Mouse (Mus musculus) CH12.LX (cell line): ENCODE data around the gene Wdfy3.

Experiments
- CTCF ChIP-seq, 2 experiments: IDR thresholded peaks in 1 of 2; conservative IDR thresholded peaks in 1 of 2; 2 replicates each; pipeline ENCODE4 v1.5.1; 2011 to 2012; ENCODE audit warnings: low read depth in 2 of 2, low read length in 2 of 2, improper control_type of control experiment in 1 of 2, inconsistent platforms in 1 of 2, mild to moderate bottlenecking in 1 of 2, moderate library complexity in 1 of 2
- JUN ChIP-seq: IDR thresholded peaks from 2 replicates; pipeline ENCODE4 v1.6.1; 2011; ENCODE audit warnings: low read depth, mild to moderate bottlenecking, low read length, improper control_type of control experiment, moderate library complexity; ENCODE audit not compliant: insufficient read depth
- TCF12 ChIP-seq: IDR thresholded peaks from 2 replicates; pipeline ENCODE4 v1.6.1; 2014; ENCODE audit warnings: low read depth, mild to moderate bottlenecking, inconsistent platforms, low read length, improper control_type of control experiment
- ZMIZ1 ChIP-seq: IDR thresholded peaks from 2 replicates; pipeline ENCODE4 v1.6.1; 2012; ENCODE audit warnings: low read depth, mild to moderate bottlenecking, inconsistent platforms, low read length, improper control_type of control experiment

DNA sequence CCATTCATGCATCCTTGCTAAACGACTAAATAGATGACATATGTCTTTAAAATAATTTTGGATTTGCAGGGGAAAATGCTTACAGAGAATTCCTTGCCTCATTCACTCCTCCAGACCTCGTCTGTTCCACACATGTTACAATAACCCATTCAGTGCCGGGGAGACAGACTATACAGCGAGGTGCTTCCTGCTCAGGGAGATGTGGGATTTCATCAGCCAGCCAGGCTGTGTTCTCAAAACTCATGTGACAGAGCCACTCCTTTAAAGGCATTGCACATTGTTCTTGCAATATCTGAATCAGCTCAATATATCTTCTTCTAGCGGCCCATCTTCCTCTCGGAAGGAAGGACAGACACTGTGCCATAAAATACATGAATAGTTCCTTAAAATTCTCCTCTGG is 70.8 kb downstream of the Wdfy3 start:
- no peak for TF ChIP-seq JUN
- no peak for TF ChIP-seq ZMIZ1
- no peak for TF ChIP-seq TCF12
- no peak for TF ChIP-seq CTCF (conservative IDR thresholded peaks at IDR 0.05 in 1 of 2, IDR thresholded peaks at IDR 0.05 in 1 of 2; ENCODE audit: low read depth in 2 of 2, low read length in 2 of 2)
